Mouse (Mus musculus) ES-Bruce4 (cell line): ENCODE measurements around the gene 1700040F15Rik. TPM values are rescaled to one million over a fixed set of nuclear protein-coding genes. Genes with fewer than 3 reads are reported as not detected.
"Not testable (repeated sequence)": the region's sequence is repeated elsewhere in the genome, so short reads cannot be mapped to it uniquely, and the experiment has no call there.

Experiments used
- H3K27ac ChIP-seq: 2 replicates; pipeline ENCODE4 v1.5.1; 2012; ENCODE audit warnings: low read length, inconsistent platforms; ENCODE audit not compliant: insufficient read depth
- H3K27me3 ChIP-seq: 2 replicates; pipeline ENCODE4 v1.6.1; 2012; ENCODE audit warnings: mild to moderate bottlenecking, low read length, inconsistent platforms; ENCODE audit not compliant: control insufficient read depth, poor library complexity, insufficient read depth, severe bottlenecking
- H3K36me3 ChIP-seq: 2 replicates; pipeline ENCODE4 v1.6.1; 2012; ENCODE audit warnings: inconsistent platforms, mild to moderate bottlenecking, low read length, moderate library complexity; ENCODE audit not compliant: control insufficient read depth, poor library complexity, insufficient read depth, severe bottlenecking
- H3K4me1 ChIP-seq: one replicate; pipeline ENCODE4 v1.8.1; 2011; ENCODE audit warnings: low read length; ENCODE audit not compliant: control insufficient read depth, insufficient read depth
- H3K4me3 ChIP-seq: 2 replicates; pipeline ENCODE4 v1.5.1; 2011; ENCODE audit warnings: low read depth, mild to moderate bottlenecking, low read length
- H3K9ac ChIP-seq: 2 replicates; pipeline ENCODE4 v1.6.1; 2012; ENCODE audit warnings: low read depth, mild to moderate bottlenecking, inconsistent platforms; ENCODE audit not compliant: poor library complexity, severe bottlenecking
- H3K9me3 ChIP-seq: replicated peaks from 2 replicates; pipeline ENCODE4 v1.6.1; 2012; ENCODE audit warnings: mild to moderate bottlenecking, low read length, inconsistent platforms; ENCODE audit not compliant: control insufficient read depth, poor library complexity, insufficient read depth, severe bottlenecking
- polyA plus RNA-seq: library from polyadenylated mRNA; stranded (reverse); fragments of >200 nt; gene quantifications from 2 replicates; pipeline ENCODE4 v1.2.4, GENCODE M21; 2011; ENCODE audit warnings: low read depth; ENCODE audit not compliant: missing spikeins, insufficient read depth, insufficient read length

1700040F15Rik gene
- polyA plus RNA-seq, result not detected in 2 replicates

- not testable (repeated sequence) for H3K27me3 ChIP-seq, H3K27ac ChIP-seq, H3K4me3 ChIP-seq, H3K36me3 ChIP-seq, H3K9me3 ChIP-seq, H3K9ac ChIP-seq, H3K4me1 ChIP-seq
These were observed at the start of gene 1700040F15Rik for GRCm38 (mm10) chrY:61101947-61102346. TSS of gene 1700040F15Rik (plus strand) at chrY:61102247.
